Mouse (Mus musculus): ENCODE results near the gene Bhlhe41. TPM values are rescaled to one million over a fixed set of nuclear protein-coding genes. Genes with fewer than 3 reads are reported as not detected.

Gene Bhlhe41
- polyA plus RNA-seq, 1 experiment from 2014 or later = 0.45 TPM

- no peak for ATAC-seq (replicated peaks; ENCODE audit: low FRiP score)
- H3K4me3 ChIP-seq (ENCODE audit: low read depth, low read length) = no peak overlapping the region
- WGBS = 71% methylated on average over 9 of the region's 9 CpGs
- H3K9me3 ChIP-seq (ENCODE audit: control insufficient read depth, low read length) = no peaks in the 10 kb centered on the region
- H3K27me3 ChIP-seq (replicated peaks; ENCODE audit: control insufficient read depth, insufficient read depth, low read length) = no peaks in the 10 kb centered on the region
- H3K27ac ChIP-seq (ENCODE audit: low read depth, low read length) = no peak overlapping the region
- no peaks in the 10 kb centered on the region; the same call in 1 of the 2 replicates for H3K4me1 ChIP-seq (replicated peaks; ENCODE audit: control insufficient read depth, insufficient read depth, low read length)
- H3K4me2 ChIP-seq = no peak overlapping the region
- no peaks in the 10 kb centered on the region for H3K36me3 ChIP-seq (ENCODE audit: control insufficient read depth, insufficient read depth, low read length)
- no peak for DNase-seq (ENCODE audit: low spot score)
- no peak overlapping the region for H3K9ac ChIP-seq (ENCODE audit: low read depth, low read length)
Measured at GRCm38 (mm10) chr6:145876986-145877735, 11.8 kb upstream of the Bhlhe41 start.

- Histone ChIP-seq H3K9me3 (ENCODE audit: control insufficient read depth, low read length) (no peaks in the 10 kb centered on the region), H3K27ac (ENCODE audit: low read depth, low read length) (no peak overlapping the region), H3K9ac (ENCODE audit: low read depth, low read length) (no peak overlapping the region), H3K4me3 (ENCODE audit: low read depth, low read length) (no peak overlapping the region), H3K4me1 (replicated peaks; ENCODE audit: control insufficient read depth, insufficient read depth, low read length) (no peaks in the 10 kb centered on the region; the same call in 1 of the 2 replicates), H3K36me3 (ENCODE audit: control insufficient read depth, insufficient read depth, low read length) (no peaks in the 10 kb centered on the region), H3K4me2 (no peak overlapping the region), H3K27me3 (replicated peaks; ENCODE audit: control insufficient read depth, insufficient read depth, low read length) (peaks cover 9% of the 10 kb centered on the region)
- 81% methylated on average over 8 of the region's 8 CpGs for WGBS
- ATAC-seq (replicated peaks; ENCODE audit: low FRiP score) (no peak), DNase-seq (ENCODE audit: low spot score) (no peak)
Measured at GRCm38 (mm10) chr6:145873354-145873753, 8.0 kb upstream of the Bhlhe41 start.

DNA sequence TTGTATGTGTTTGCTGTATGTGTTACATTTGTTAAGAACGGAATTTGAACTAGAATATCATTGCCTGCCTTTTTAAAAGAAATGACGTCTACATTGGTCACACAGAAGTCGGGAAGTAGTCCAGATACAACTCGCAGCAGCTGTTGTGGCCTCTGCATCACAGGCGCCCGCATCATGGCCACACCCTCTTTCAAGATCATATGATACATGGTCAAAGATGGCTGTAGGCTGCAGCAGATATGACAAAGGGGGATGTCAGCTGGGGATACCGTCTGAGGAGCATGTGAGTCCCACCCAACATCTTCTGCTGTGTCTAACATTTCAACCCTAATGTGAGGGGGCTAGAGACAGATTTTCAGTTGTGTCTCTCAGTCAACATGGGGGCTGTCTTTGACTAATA lies 6.7 kb upstream of the Bhlhe41 start:
- WGBS = 79% methylated on average over 7 of the region's 7 CpGs

GRCm38 (mm10) chr6:145870991-145871390 lies 5.6 kb upstream of the Bhlhe41 start:
- no peak for ATAC-seq (replicated peaks; ENCODE audit: low FRiP score)
- H3K27ac ChIP-seq (ENCODE audit: low read depth, low read length) = no peak overlapping the region
- no peaks in the 10 kb centered on the region for H3K4me1 ChIP-seq (replicated peaks; ENCODE audit: control insufficient read depth, insufficient read depth, low read length)
- no peaks in the 10 kb centered on the region for H3K9me3 ChIP-seq (ENCODE audit: control insufficient read depth, low read length)
- H3K4me3 ChIP-seq (ENCODE audit: low read depth, low read length) = no peak overlapping the region
- H3K4me2 ChIP-seq = no peak overlapping the region
- DNase-seq (ENCODE audit: low spot score) = no peak
- 59% methylated on average over 4 of the region's 4 CpGs for WGBS
- H3K27me3 ChIP-seq (replicated peaks; ENCODE audit: control insufficient read depth, insufficient read depth, low read length) = peaks cover 33% of the 10 kb centered on the region
- no peaks in the 10 kb centered on the region for H3K36me3 ChIP-seq (ENCODE audit: control insufficient read depth, insufficient read depth, low read length)
- no peak overlapping the region for H3K9ac ChIP-seq (ENCODE audit: low read depth, low read length)

More for the DNA sequence above, 6.7 kb upstream of the Bhlhe41 start:
- no peaks in the 10 kb centered on the region for H3K36me3 ChIP-seq (ENCODE audit: control insufficient read depth, insufficient read depth, low read length)
- H3K4me2 ChIP-seq = no peak overlapping the region
- no peak overlapping the region for H3K9ac ChIP-seq (ENCODE audit: low read depth, low read length)
- DNase-seq (ENCODE audit: low spot score) (no peak), ATAC-seq (replicated peaks; ENCODE audit: low FRiP score) (no peak)
- H3K27ac ChIP-seq (ENCODE audit: low read depth, low read length) = no peak overlapping the region
- H3K4me3 ChIP-seq (ENCODE audit: low read depth, low read length) = no peak overlapping the region
- H3K9me3 ChIP-seq (ENCODE audit: control insufficient read depth, low read length) = no peaks in the 10 kb centered on the region
- H3K27me3 ChIP-seq (replicated peaks; ENCODE audit: control insufficient read depth, insufficient read depth, low read length) = peaks cover 23% of the 10 kb centered on the region
- no peaks in the 10 kb centered on the region for H3K4me1 ChIP-seq (replicated peaks; ENCODE audit: control insufficient read depth, insufficient read depth, low read length)

DNA sequence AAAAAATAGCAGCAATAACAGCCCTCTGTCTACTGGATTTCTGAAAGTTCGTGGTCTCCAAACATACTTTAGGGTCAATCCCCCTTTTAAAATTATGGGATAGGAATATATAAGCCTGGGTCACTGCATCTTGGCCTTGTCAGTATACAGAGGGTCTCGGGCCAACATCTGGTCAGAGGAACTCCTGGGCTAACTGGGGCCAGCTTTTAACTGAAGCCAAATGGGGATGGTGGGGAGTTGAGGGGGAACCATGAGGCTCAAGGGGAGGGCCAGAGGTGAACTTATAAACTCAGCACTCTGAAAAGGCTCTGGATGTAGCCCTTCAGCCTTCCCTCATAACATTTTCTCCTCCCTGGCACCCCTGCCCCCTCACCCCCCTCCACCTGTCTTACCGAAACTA lies 1.8 kb upstream of the Bhlhe41 start:
- Histone ChIP-seq H3K27ac (ENCODE audit: low read depth, low read length) (no peak overlapping the region), H3K36me3 (ENCODE audit: control insufficient read depth, insufficient read depth, low read length) (no peaks in the 10 kb centered on the region), H3K4me2 (peak overlapping the region; percentile 76; the same call in 1 of the 2 replicates), H3K4me1 (replicated peaks; ENCODE audit: control insufficient read depth, insufficient read depth, low read length) (peaks cover 6% of the 10 kb centered on the region), H3K27me3 (replicated peaks; ENCODE audit: control insufficient read depth, insufficient read depth, low read length) (peaks cover 72% of the 10 kb centered on the region), H3K9me3 (ENCODE audit: control insufficient read depth, low read length) (no peaks in the 10 kb centered on the region), H3K4me3 (ENCODE audit: low read depth, low read length) (no peak overlapping the region), H3K9ac (ENCODE audit: low read depth, low read length) (no peak overlapping the region)
- 61% methylated on average over 3 of the region's 3 CpGs for whole genome bisulfite sequencing
- DNase-seq (ENCODE audit: low spot score) (no peak), ATAC-seq (replicated peaks; ENCODE audit: low FRiP score) (no peak)

DNA sequence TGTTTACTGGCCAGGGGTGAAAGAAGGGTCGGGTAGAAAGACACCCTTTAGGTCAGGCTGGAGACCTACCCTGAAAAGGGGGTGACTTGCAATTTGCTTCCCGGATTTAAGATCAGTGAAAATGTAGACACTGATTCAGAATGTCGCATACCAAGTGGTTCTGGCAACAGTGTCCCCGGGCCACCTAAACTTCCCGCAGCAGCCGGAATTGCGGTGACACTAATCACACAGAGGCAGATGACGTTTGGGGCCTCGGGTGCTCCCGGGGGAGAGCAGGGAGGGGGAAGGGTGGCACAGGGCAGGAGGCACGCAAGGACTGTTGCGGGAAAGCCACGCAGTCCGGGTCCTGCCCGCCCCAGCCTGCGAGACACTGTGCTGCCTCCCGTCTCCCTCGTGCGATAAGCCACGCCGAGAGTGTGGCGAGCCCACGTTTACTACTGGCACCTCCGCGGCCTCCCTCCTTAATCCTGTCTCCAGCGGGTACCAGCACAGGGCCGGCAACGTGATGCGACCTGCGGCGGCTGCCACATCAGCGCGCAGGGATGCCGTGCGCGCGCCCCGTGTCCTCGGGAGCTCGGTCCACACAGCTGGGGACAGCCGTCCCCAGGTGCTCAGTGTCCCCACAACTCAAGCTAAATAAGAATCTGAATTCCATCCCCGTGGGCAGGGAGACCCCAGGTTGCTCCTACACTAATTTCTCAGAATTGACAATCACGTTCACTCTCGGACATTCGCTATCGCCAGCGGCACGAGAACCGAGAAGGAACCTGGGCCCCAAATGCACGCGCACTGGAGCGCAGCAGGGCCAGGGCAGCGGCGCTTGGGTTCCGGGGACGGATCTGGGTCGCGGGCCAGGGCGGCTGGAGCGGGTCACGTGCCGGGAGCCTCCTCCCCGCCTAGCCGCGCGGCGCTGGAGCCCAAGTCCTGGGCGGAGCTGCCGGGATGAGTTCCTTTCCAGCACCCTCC lies 811 bp upstream of the Bhlhe41 start:
- Histone ChIP-seq H3K4me1 (replicated peaks; ENCODE audit: control insufficient read depth, insufficient read depth, low read length) (peaks cover 6% of the 10 kb centered on the region), H3K4me2 (peak overlapping the region; percentile 76), H3K9me3 (ENCODE audit: control insufficient read depth, low read length) (no peaks in the 10 kb centered on the region), H3K9ac (ENCODE audit: low read depth, low read length) (peak overlapping the region; percentile 17; the same call in 1 of the 2 replicates), H3K4me3 (ENCODE audit: low read depth, low read length) (peak overlapping the region; percentile 52), H3K27me3 (replicated peaks; ENCODE audit: control insufficient read depth, insufficient read depth, low read length) (peaks cover 74% of the 10 kb centered on the region), H3K27ac (ENCODE audit: low read depth, low read length) (no peak overlapping the region), H3K36me3 (ENCODE audit: control insufficient read depth, insufficient read depth, low read length) (no peaks in the 10 kb centered on the region)
- DNase-seq (ENCODE audit: low spot score) (peak; percentile 50), ATAC-seq (replicated peaks; ENCODE audit: low FRiP score) (peak; percentile 49; the same call in 1 of the 2 replicates)
- under 1% methylated on average over 69 of the region's 69 CpGs for WGBS

GRCm38 (mm10) chr6:145864171-145864570 lies 1.2 kb downstream of the Bhlhe41 start:
- H3K4me3 ChIP-seq (ENCODE audit: low read depth, low read length) = peak overlapping the region; percentile 51; the same call in 1 of the 2 replicates
- no peak overlapping the region for H3K9ac ChIP-seq (ENCODE audit: low read depth, low read length)
- H3K36me3 ChIP-seq (ENCODE audit: control insufficient read depth, insufficient read depth, low read length) = no peaks in the 10 kb centered on the region
- H3K4me2 ChIP-seq = peak overlapping the region; percentile 78
- WGBS = 3% methylated on average over 8 of the region's 8 CpGs
- ATAC-seq (replicated peaks; ENCODE audit: low FRiP score) (no peak), DNase-seq (ENCODE audit: low spot score) (no peak)
- no peaks in the 10 kb centered on the region for H3K9me3 ChIP-seq (ENCODE audit: control insufficient read depth, low read length)
- peaks cover 75% of the 10 kb centered on the region for H3K27me3 ChIP-seq (replicated peaks; ENCODE audit: control insufficient read depth, insufficient read depth, low read length)
- peaks cover 6% of the 10 kb centered on the region for H3K4me1 ChIP-seq (replicated peaks; ENCODE audit: control insufficient read depth, insufficient read depth, low read length)
- no peak overlapping the region for H3K27ac ChIP-seq (ENCODE audit: low read depth, low read length)

DNA sequence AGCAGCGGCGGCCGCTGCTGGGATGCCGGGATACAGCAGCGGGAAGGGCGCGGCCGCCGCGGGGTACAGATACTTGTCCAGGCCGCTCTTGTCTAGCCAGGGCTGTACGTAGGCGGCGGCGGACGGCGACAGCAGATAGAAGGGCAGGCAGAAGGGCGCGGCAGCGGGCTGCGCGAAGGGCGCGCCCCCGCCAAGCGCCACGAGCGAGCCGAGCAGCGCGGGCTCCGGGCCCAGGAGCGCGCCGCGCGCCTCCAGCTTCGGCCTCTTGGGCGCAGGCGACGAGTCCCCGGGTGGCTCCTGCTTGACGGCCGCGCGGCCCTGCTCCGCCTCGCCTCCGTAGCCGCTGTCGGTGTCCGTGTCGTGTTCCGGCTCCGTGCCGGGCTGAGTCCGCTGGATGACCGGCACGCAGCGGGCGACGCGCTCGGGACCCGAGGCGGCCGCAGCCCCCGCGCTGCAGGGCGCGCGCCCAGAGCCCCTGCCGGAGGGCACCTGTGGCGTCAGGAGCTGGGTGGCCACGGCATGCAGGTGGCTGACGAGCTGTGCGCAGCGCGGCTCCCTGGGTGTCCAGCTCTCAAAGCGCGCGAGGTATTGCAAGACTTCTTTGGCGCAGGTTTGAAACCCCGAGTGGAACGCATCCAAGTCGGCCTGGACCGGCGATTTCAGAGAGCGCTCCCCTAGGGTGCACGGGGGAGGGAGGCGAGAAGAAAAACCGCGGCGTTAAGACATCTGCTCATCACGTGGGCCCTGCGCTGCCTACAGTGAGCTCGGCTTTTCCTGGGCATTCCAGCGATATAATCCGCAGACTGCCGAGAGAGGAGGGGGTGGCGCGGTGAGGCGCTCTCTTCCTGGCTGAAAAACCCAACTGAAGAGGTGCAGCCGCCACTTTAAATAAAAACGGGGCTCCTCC lies 2.0 kb downstream of the Bhlhe41 start:
- Histone ChIP-seq H3K9ac (ENCODE audit: low read depth, low read length) (0 out of 2 replicates have a peak overlapping the region, but pooled peaks have one; percentile 7), H3K9me3 (ENCODE audit: control insufficient read depth, low read length) (no peaks in the 10 kb centered on the region), H3K4me3 (ENCODE audit: low read depth, low read length) (peak overlapping the region; percentile 51), H3K4me1 (replicated peaks; ENCODE audit: control insufficient read depth, insufficient read depth, low read length) (peaks cover 6% of the 10 kb centered on the region), H3K27ac (ENCODE audit: low read depth, low read length) (no peak overlapping the region), H3K36me3 (ENCODE audit: control insufficient read depth, insufficient read depth, low read length) (no peaks in the 10 kb centered on the region), H3K4me2 (peak overlapping the region; percentile 78), H3K27me3 (replicated peaks; ENCODE audit: control insufficient read depth, insufficient read depth, low read length) (peaks cover 67% of the 10 kb centered on the region)
- DNase-seq (ENCODE audit: low spot score) (peak; percentile 54), ATAC-seq (replicated peaks; ENCODE audit: low FRiP score) (peak; percentile 67)
- under 1% methylated on average over 89 of the region's 105 CpGs for WGBS
